Mouse (Mus musculus) CD4-positive naive resting alpha-beta T cell, adult 76 days (primary cell): Measurements from ENCODE around the gene Map7d3. TPM values are rescaled to one million over a fixed set of nuclear protein-coding genes. Genes with fewer than 3 reads are reported as not detected.

Source experiments
- total RNA-seq: library from RNA; stranded (reverse); gene quantifications from one replicate; pipeline ENCODE4 v1.2.4, GENCODE M21; 2023

Map7d3 gene
- not detected for total RNA-seq

DNA sequence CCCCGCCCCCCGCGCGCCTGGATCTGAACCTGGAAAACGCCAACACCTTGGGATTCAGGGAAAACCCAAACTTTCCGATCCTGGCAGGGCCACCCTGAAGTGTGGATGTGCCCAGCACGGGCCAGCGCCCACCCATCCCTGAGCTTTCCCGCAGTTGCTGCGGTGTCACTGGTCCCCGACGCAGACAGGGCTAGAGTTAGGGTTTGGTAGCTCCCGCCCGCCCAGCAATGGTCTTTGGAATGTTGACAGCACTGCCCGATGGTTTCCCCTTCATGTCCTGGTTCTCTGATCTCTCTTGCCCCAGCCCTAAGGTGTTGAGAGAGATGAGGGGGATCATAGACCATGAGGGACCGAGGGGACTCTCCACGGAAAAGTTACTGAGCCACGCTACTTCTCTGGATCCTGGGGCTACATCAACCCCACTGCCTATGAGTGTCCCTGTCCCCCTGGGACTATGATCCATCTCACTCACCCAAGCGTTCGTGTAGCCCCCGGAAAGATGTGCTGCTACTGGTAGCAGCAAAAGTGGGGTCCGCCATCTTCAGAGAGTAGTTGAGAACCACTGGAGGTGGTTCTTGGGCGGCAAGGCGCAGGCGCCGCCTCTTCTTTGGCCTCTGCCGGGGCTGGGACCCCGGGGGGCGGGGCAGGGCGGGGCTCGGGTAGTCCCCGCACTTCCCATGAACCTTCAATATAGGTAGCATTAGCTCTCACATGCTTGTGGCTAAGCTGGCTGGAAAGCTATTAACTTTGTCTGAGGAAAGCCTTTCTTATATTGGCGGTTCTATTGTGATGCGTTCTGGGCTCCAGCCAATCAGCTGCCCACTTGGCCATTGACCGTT is at the start of gene Map7d3:
Gene Map7d3, minus strand, starts transcription at position 562 of the 839 bp plus-strand sequence.

GRCm38 (mm10) chrX:56869863-56870262 is 47.7 kb upstream of the Map7d3 start, which contains the start of gene Adgrg4:
Gene Adgrg4 (plus strand): TSS chrX:56870163.

Other genes starting within 250 kb of the Map7d3 start
- 11.2 TPM for gene Mmgt1, start 224.3 kb downstream of the Map7d3 start, total RNA-seq
- 16.9 TPM for gene Slc9a6, start 212.6 kb downstream of the Map7d3 start, total RNA-seq
- gene Fhl1, start 90.5 kb downstream of the Map7d3 start, total RNA-seq: 0.76 TPM
- not detected for gene Adgrg4, start 47.8 kb upstream of the Map7d3 start, total RNA-seq
- not detected for gene Brs3, start 220.7 kb upstream of the Map7d3 start, total RNA-seq
- gene Htatsf1, start 231.3 kb upstream of the Map7d3 start, total RNA-seq: 54.7 TPM